Mouse (Mus musculus) thymus, adult 2 months (tissue): ENCODE results near the gene Hsh2d. TPM values are rescaled to one million over a fixed set of nuclear protein-coding genes. Genes with fewer than 3 reads are reported as not detected.

Experiments
- DNase-seq: peaks from one replicate; pipeline ENCODE4 v3.0.0; 2021
- H3K27ac ChIP-seq: fragments of 200-500 bp; 2 replicates; pipeline ENCODE4 v1.5.1; 2012; ENCODE audit warnings: low read length, control low read depth; ENCODE audit not compliant: control insufficient read depth, insufficient read depth
- H3K27me3 ChIP-seq: fragments of 200-500 bp; 2 replicates; pipeline ENCODE4 v1.6.1; 2012; ENCODE audit warnings: mild to moderate bottlenecking, low read length, moderate library complexity, mixed read lengths; ENCODE audit not compliant: control insufficient read depth, insufficient read depth
- H3K36me3 ChIP-seq: fragments of 200-500 bp; 2 replicates; pipeline ENCODE4 v1.6.1; 2012; ENCODE audit warnings: mild to moderate bottlenecking, low read length, moderate library complexity; ENCODE audit not compliant: control insufficient read depth, insufficient read depth
- H3K4me1 ChIP-seq: fragments of 200-500 bp; replicated peaks from 2 replicates; pipeline ENCODE4 v1.6.1; 2012; ENCODE audit warnings: low read length; ENCODE audit not compliant: control insufficient read depth, insufficient read depth
- H3K4me3 ChIP-seq: fragments of 200-500 bp; 2 replicates; pipeline ENCODE4 v1.5.1; 2012; ENCODE audit warnings: mild to moderate bottlenecking, low read length, control low read depth, moderate library complexity; ENCODE audit not compliant: control insufficient read depth, insufficient read depth
- CTCF ChIP-seq: fragments of 200-500 bp; IDR thresholded peaks from 2 replicates; pipeline ENCODE4 v1.5.1; 2012; ENCODE audit warnings: mild to moderate bottlenecking, control low read depth, low read length, moderate library complexity, borderline replicate concordance; ENCODE audit not compliant: control insufficient read depth, poor library complexity, insufficient read depth; ENCODE audit errors: extremely low read depth
- POLR2A ChIP-seq: fragments of 200-500 bp; IDR thresholded peaks from 2 replicates; pipeline ENCODE4 v1.6.1; 2012; ENCODE audit warnings: mild to moderate bottlenecking, low read length, control low read depth, moderate library complexity; ENCODE audit not compliant: control insufficient read depth, poor library complexity, insufficient read depth; ENCODE audit errors: extremely low read depth
- WGBS: fragments of 180-500 bp; shearing (Covaris S2); methylation state at CpG from one replicate; pipeline ENCODE4 v1.1.7; 2018; 5-methylcytosine and 5-hydroxymethylcytosine counted together
- polyA plus RNA-seq: library from polyadenylated mRNA; depleted of rRNA; stranded (reverse); fragments of >200 nt; gene quantifications from 2 replicates; pipeline ENCODE4 v1.2.3, GENCODE M21; 2012

Gene Hsh2d
- polyA plus RNA-seq, 1 experiment: 11.9 TPM

DNA sequence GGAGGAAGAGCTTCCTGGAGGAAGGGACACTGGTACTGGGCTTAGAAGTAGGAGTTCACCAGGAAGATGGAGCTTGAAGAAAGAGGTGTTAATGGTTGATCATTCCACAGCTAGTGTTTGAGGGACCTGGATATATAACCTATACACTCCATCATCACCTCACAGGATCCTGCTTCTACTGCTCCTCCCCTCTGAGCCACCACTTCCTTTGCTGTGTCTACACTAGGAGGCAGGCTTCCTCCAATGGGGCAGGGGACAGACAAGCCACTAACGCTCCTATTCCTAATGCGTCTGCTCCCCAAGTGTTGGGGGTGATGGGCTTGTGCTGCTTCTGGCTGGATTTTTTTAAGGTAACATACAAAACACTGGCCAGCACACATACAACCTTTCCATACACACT, 21.3 kb downstream of the Hsh2d start:
- Histone ChIP-seq H3K4me1 (peaks cover 4% of the 10 kb centered on the region; the same call in 1 of the 2 replicates), H3K4me3 (no peak overlapping the region), H3K36me3 (no peaks in the 10 kb centered on the region), H3K27ac (no peak overlapping the region), H3K27me3 (no peaks in the 10 kb centered on the region)
- no peak for TF ChIP-seq CTCF
- TF ChIP-seq POLR2A: no peak
- 72% methylated on average over 2 of the region's 2 CpGs for WGBS
- DNase-seq: no peak

DNA sequence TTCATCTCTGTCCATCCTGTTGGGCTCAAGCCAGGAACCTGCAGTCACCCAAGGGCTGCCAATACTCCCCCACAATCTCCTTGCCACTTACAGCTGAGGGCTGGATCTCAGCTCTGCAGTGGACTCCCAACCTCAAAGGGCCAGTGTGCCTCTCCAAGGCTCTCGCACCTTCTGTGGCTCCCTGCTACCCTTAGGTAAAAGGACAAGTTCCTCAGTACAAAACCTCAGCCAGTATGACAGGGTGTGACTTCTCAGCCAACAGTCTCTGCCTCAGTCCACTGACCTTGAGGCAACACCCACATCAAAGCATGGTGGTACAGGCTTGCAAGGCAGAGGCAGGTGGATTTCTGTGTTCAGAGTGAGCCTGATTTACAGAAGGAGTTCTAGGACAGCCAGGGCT, 22.4 kb downstream of the Hsh2d start:
- DNase-seq: no peak

DNA sequence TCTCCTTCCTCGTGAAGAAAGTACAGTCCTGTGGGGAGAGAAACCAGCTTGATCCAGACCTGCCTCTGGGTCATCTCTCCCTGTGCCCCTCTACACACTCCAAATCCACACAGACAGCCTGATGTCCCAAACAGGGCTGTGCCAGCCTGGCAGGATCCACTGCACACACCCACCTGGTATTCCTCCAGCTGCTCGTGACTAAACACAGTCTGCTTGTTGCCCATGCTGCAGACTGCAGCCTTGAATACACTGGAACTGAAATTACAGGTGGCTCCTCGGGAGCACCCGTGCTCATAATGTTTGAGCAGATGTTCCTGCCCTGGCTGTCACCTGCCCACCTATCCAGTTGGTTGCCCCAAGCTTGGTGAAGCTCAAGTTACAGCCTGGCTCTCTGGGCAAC, 23.3 kb downstream of the Hsh2d start, which contains the start of gene Cib3:
Gene Cib3 (minus strand): TSS at position 87 of the 400 bp plus-strand sequence.
- no peaks in the 10 kb centered on the region for H3K27me3 ChIP-seq
- 87% methylated on average over 4 of the region's 4 CpGs for WGBS
- no peak for TF ChIP-seq CTCF
- no peak for TF ChIP-seq POLR2A
- H3K4me1 ChIP-seq: peaks cover 10% of the 10 kb centered on the region
- no peak within 1 kb of the TSS for H3K4me3 ChIP-seq
- no peak for DNase-seq
- H3K36me3 ChIP-seq: no peaks in the 10 kb centered on the region
- H3K27ac ChIP-seq: no peak within 1 kb of the TSS

More for the DNA sequence above, 22.4 kb downstream of the Hsh2d start:
- Histone ChIP-seq H3K4me3 (no peak overlapping the region), H3K27me3 (no peaks in the 10 kb centered on the region), H3K27ac (no peak overlapping the region), H3K4me1 (peaks cover 10% of the 10 kb centered on the region), H3K36me3 (no peaks in the 10 kb centered on the region)
- no peak for TF ChIP-seq POLR2A
- no peak for TF ChIP-seq CTCF
- 70% methylated on average over 1 of the region's 1 CpGs for WGBS

DNA sequence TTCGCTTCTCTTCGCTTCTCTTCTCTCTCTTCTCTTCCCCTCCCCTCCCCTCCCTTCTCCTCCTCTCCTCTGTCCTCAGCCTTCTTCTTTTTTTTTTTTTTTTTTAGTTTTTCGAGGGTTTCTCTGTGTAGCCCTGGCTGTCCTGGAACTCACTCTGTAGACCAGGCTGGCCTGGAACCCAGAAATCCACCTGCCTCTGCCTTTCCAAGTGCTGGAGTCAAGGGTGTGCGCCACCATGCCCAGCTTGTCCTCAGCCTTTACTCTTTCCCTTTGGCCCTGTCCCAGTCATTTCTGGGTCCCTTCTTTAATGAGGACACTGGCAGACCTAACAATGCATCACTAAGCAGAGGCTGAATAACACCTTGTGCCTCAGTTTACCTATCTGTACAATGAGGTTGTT, 24.1 kb downstream of the Hsh2d start, which contains the start of gene Gm11034:
Gene Gm11034 (minus strand): TSS at position 101 of the 400 bp plus-strand sequence.
- DNase-seq: no peak
- Histone ChIP-seq H3K4me3 (no peak within 1 kb of the TSS), H3K27me3 (no peaks in the 10 kb centered on the region), H3K4me1 (peaks cover 10% of the 10 kb centered on the region), H3K27ac (no peak within 1 kb of the TSS), H3K36me3 (no peaks in the 10 kb centered on the region)
- TF ChIP-seq CTCF (no peak), POLR2A (no peak)
- 84% methylated on average over 4 of the region's 4 CpGs for WGBS

DNA sequence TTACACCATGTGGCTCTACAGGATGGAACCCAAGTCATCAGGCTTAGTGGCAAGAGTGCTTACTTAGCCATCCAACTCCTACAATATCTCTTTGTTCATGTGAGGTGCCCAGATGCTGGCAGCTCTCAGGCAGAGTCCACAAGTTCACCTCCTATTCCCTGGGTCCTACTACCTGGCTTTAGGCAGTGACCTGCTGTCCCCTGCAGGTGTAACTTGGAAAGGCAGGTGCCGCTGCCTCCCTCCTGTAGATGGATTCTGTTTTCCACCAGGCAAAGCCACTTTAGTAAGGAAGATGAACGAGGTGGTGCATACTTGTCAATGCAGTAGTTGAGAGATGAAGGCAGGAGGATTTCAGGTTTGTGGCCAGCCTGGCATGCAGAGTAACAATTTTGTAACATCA, 25.6 kb downstream of the Hsh2d start:
- TF ChIP-seq CTCF: no peak
- no peak for TF ChIP-seq POLR2A
- Histone ChIP-seq H3K36me3 (no peaks in the 10 kb centered on the region), H3K27me3 (no peaks in the 10 kb centered on the region), H3K27ac (no peak overlapping the region), H3K4me3 (no peak overlapping the region), H3K4me1 (peaks cover 10% of the 10 kb centered on the region)
- peak; percentile 40 for DNase-seq
- 58% methylated on average over 2 of the region's 2 CpGs for WGBS

DNA sequence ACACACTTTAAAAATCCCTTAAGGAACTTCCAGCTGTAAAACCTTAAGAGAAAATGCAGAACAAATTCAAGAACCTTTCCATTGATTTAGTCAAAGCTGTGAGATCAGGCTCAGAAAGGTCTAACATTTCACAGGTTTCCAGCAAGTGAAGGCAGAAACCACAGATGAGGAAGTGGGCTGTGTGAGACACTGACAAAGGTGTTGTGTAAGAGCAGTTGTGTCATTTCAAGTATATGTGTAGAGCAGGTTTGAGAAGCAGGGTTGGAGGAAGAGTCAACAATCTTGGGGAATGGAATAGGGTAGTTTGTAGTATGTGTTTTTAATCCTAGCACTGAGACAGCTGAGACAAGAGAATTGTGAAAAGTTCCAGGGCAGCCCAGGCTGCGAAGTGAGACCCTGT, 26.4 kb downstream of the Hsh2d start:
- WGBS: 12% methylated on average over 1 of the region's 1 CpGs
- TF ChIP-seq POLR2A: no peak
- Histone ChIP-seq H3K4me3 (no peak overlapping the region), H3K27me3 (no peaks in the 10 kb centered on the region), H3K36me3 (no peaks in the 10 kb centered on the region), H3K27ac (peak overlapping the region; percentile 79), H3K4me1 (peaks cover 15% of the 10 kb centered on the region)
- peak; percentile 24 for DNase-seq
